Mouse (Mus musculus) stomach, embryonic 15.5 days (tissue): Measurements from ENCODE around the gene Gm853. TPM values are rescaled to one million over a fixed set of nuclear protein-coding genes. Genes with fewer than 3 reads are reported as not detected.
A peak's percentile ranks its signal among the peaks of the same experiment; 100 is the strongest.
"Not testable (repeated sequence)": the region's sequence is repeated elsewhere in the genome, so short reads cannot be mapped to it uniquely, and the experiment has no call there.

Experiments
- ATAC-seq: fragments of 200-750 bp; cut with Nextera tagmentation; 2 replicates; pipeline ENCODE4 v1.8.0; 2017; ENCODE audit warnings: low read depth, moderate number of reproducible peaks, moderate TSS enrichment; ENCODE audit not compliant: insufficient read depth, low FRiP score
- H3K27ac ChIP-seq: fragments of 300-500 bp; sonication (generic); 2 replicates; pipeline ENCODE4 v1.5.1; 2015; ENCODE audit warnings: mild to moderate bottlenecking, inconsistent platforms
- H3K27me3 ChIP-seq: fragments of 300-500 bp; sonication (generic); replicated peaks from 2 replicates; pipeline ENCODE4 v1.6.1; 2015; ENCODE audit warnings: inconsistent platforms
- H3K36me3 ChIP-seq: fragments of 300-500 bp; sonication (generic); 2 replicates; pipeline ENCODE4 v1.6.1; 2015; ENCODE audit warnings: inconsistent platforms
- H3K4me1 ChIP-seq: fragments of 300-500 bp; sonication (generic); 2 replicates; pipeline ENCODE4 v1.6.1; 2015; ENCODE audit warnings: inconsistent platforms
- H3K4me2 ChIP-seq: fragments of 300-500 bp; sonication (generic); 2 replicates; pipeline ENCODE4 v1.6.1; 2015; ENCODE audit warnings: mild to moderate bottlenecking, inconsistent platforms
- H3K4me3 ChIP-seq: fragments of 300-500 bp; sonication (generic); replicated peaks from 2 replicates; pipeline ENCODE4 v1.5.1; 2015; ENCODE audit warnings: inconsistent platforms
- H3K9ac ChIP-seq: fragments of 300-500 bp; sonication (generic); 2 replicates; pipeline ENCODE4 v1.6.1; 2015; ENCODE audit warnings: inconsistent platforms
- H3K9me3 ChIP-seq: fragments of 300-500 bp; sonication (generic); 2 replicates; pipeline ENCODE4 v1.6.1; 2016; ENCODE audit warnings: inconsistent platforms
- WGBS: fragments of 180-500 bp; shearing (Covaris S2); methylation state at CpG from one replicate; pipeline ENCODE4 v1.1.7; 2015; 5-methylcytosine and 5-hydroxymethylcytosine counted together
- polyA plus RNA-seq: library from polyadenylated mRNA; unstranded; fragments of >200 nt; fragmentation: Nextera tagmentation; extraction: Ambion mirVana; gene quantifications from 2 replicates; pipeline ENCODE4 v1.2.1, GENCODE M21; 2015

The Gm853 gene
- polyA plus RNA-seq, 1 experiment from 2014 or later: not detected

- no peak overlapping the region for H3K27ac ChIP-seq
- H3K4me2 ChIP-seq: no peak overlapping the region
- H3K4me3 ChIP-seq: no peak overlapping the region
- no peak for ATAC-seq
- no peak overlapping the region for H3K9ac ChIP-seq
- 28% methylated on average over 7 of the region's 7 CpGs for WGBS
- H3K36me3 ChIP-seq: no peaks in the 10 kb centered on the region
- H3K4me1 ChIP-seq: no peaks in the 10 kb centered on the region
- no peaks in the 10 kb centered on the region for H3K27me3 ChIP-seq
- no peaks in the 10 kb centered on the region for H3K9me3 ChIP-seq
Measured at GRCm38 (mm10) chr4:130251172-130251705, 29.0 kb upstream of the Gm853 start.

- no peaks in the 10 kb centered on the region for H3K9me3 ChIP-seq
- 77% methylated on average over 3 of the region's 3 CpGs for WGBS
- no peaks in the 10 kb centered on the region for H3K36me3 ChIP-seq
- no peak overlapping the region for H3K4me3 ChIP-seq
- no peak overlapping the region for H3K4me2 ChIP-seq
- H3K9ac ChIP-seq: no peak overlapping the region
- H3K27me3 ChIP-seq: no peaks in the 10 kb centered on the region
- H3K27ac ChIP-seq: no peak overlapping the region
- no peak for ATAC-seq
- H3K4me1 ChIP-seq: no peaks in the 10 kb centered on the region
Measured at GRCm38 (mm10) chr4:130248636-130249035, 26.4 kb upstream of the Gm853 start.

- Histone ChIP-seq H3K9ac (no peak overlapping the region), H3K27me3 (no peaks in the 10 kb centered on the region), H3K4me3 (no peak overlapping the region), H3K4me2 (no peak overlapping the region), H3K9me3 (no peaks in the 10 kb centered on the region), H3K4me1 (no peaks in the 10 kb centered on the region), H3K36me3 (no peaks in the 10 kb centered on the region), H3K27ac (no peak overlapping the region)
- WGBS: 1% methylated on average over 6 of the region's 6 CpGs
- ATAC-seq: peak; percentile 65
Measured at GRCm38 (mm10) chr4:130246132-130246531, 23.9 kb upstream of the Gm853 start.

DNA sequence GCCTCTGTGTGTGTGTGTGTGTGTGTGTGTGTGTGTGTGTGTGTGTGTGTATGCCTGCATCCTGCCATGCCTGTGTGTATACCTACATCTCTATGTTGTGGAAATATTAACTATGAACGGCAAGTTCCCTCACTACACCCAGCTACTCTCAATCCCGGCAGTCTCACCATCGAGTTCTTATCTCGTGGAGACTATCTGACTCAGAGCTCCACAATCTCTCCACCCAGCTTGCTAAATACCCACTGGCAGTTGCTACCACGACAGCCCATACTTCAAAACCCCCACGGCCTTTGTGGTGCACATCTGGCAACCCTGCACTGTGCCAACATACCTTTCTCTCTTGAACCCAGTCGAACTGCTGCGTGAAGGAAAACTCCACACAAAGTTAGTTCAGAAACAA lies 22.5 kb upstream of the Gm853 start:
- ATAC-seq: 0 out of 2 replicates have a peak, but pooled peaks have one; percentile 43
- WGBS: 65% methylated on average over 8 of the region's 8 CpGs

DNA sequence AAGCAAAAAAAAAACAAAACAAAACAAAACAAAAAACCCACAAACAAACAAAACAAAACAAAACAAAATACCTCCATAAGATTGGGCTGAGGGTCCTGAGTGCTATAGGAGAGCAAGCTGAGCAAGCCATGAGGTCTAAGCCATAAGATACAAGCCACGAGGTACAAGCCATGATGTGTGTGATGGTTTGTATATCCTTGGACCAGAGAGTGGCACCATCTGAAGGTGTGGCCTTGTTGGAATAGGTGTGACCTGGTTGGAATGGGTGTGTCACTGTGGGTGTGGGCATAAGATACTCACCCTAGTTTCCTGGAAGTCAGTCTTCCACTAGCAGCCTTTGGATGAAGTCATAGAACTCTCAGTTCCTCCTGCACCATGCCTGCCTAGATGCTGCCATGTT lies 21.4 kb upstream of the Gm853 start:
- 63% methylated on average over 1 of the region's 1 CpGs for WGBS
- not testable (repeated sequence) for ATAC-seq, H3K9ac ChIP-seq, H3K4me3 ChIP-seq, H3K27me3 ChIP-seq, H3K4me2 ChIP-seq, H3K36me3 ChIP-seq, H3K9me3 ChIP-seq, H3K4me1 ChIP-seq, H3K27ac ChIP-seq

More for the DNA sequence above, 22.5 kb upstream of the Gm853 start:
- Histone ChIP-seq H3K36me3 (no peaks in the 10 kb centered on the region), H3K4me1 (no peaks in the 10 kb centered on the region), H3K9me3 (no peaks in the 10 kb centered on the region), H3K27ac (no peak overlapping the region), H3K4me2 (no peak overlapping the region), H3K9ac (no peak overlapping the region), H3K4me3 (no peak overlapping the region), H3K27me3 (no peaks in the 10 kb centered on the region)

DNA sequence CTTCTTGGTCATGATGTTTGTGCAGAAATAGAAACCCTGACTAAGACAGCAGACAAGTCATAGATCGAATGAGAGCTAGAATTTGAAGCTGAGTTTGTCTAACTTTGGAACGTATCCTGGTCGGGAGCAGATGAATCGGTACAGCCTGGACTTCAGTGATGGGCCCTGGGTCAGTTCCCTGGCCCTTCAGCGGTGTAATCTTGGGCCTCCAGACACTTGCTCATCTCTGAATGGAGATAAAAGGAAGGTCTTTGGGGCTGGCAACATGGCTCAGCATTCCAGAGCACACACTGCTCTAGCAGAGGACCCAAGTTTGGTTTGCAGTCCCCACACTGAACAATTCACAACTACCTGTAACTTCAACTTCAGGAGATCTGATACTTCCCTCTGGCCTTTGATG lies 20.8 kb upstream of the Gm853 start:
- H3K36me3 ChIP-seq: no peaks in the 10 kb centered on the region
- H3K4me3 ChIP-seq: no peak overlapping the region
- no peaks in the 10 kb centered on the region for H3K4me1 ChIP-seq
- H3K27me3 ChIP-seq: no peaks in the 10 kb centered on the region
- H3K9ac ChIP-seq: no peak overlapping the region
- H3K4me2 ChIP-seq: no peak overlapping the region
- no peaks in the 10 kb centered on the region for H3K9me3 ChIP-seq
- WGBS: 86% methylated on average over 5 of the region's 5 CpGs
- no peak for ATAC-seq
- no peak overlapping the region for H3K27ac ChIP-seq

- Histone ChIP-seq H3K4me1 (no peaks in the 10 kb centered on the region), H3K9me3 (no peaks in the 10 kb centered on the region), H3K27me3 (no peaks in the 10 kb centered on the region), H3K4me2 (no peak overlapping the region), H3K9ac (no peak overlapping the region), H3K4me3 (no peak overlapping the region), H3K27ac (no peak overlapping the region), H3K36me3 (no peaks in the 10 kb centered on the region)
- ATAC-seq: no peak
- WGBS: 29% methylated on average over 5 of the region's 5 CpGs
Measured at GRCm38 (mm10) chr4:130240695-130241094, 18.5 kb upstream of the Gm853 start.

GRCm38 (mm10) chr4:130237607-130238006 lies 15.4 kb upstream of the Gm853 start:
- H3K36me3 ChIP-seq: no peaks in the 10 kb centered on the region
- WGBS: 86% methylated on average over 4 of the region's 4 CpGs
- no peak overlapping the region for H3K27ac ChIP-seq
- no peak overlapping the region for H3K4me3 ChIP-seq
- H3K4me1 ChIP-seq: no peaks in the 10 kb centered on the region
- H3K9me3 ChIP-seq: no peaks in the 10 kb centered on the region
- H3K4me2 ChIP-seq: no peak overlapping the region
- no peaks in the 10 kb centered on the region for H3K27me3 ChIP-seq
- no peak for ATAC-seq
- H3K9ac ChIP-seq: no peak overlapping the region

- Histone ChIP-seq H3K9ac (no peak overlapping the region), H3K4me2 (no peak overlapping the region), H3K27ac (no peak overlapping the region), H3K36me3 (no peaks in the 10 kb centered on the region), H3K27me3 (no peaks in the 10 kb centered on the region), H3K9me3 (no peaks in the 10 kb centered on the region), H3K4me1 (no peaks in the 10 kb centered on the region), H3K4me3 (no peak overlapping the region)
- ATAC-seq: no peak
- WGBS: 46% methylated on average over 8 of the region's 8 CpGs
Measured at GRCm38 (mm10) chr4:130236361-130236760, 14.2 kb upstream of the Gm853 start.

DNA sequence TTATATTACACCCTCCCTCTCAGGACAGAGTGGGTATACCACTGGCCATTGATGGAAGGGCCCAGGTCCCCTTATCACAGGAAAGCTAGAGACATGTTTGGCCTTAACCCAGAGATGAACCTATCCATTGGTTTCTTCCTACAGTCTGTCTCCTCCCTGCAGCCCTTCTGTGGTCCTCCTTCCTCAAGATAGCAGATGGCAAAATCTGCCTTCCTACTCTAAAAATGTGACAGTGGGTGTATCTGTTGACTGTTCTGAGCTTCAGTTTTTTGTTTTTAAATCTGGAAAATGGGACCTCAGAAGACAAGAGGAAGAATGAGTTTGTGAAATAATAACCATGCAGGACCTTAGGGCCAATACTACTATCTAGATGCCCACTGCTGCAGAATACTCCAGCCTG lies 1.9 kb upstream of the Gm853 start:
- Histone ChIP-seq H3K9ac (no peak overlapping the region), H3K4me2 (no peak overlapping the region), H3K27me3 (no peaks in the 10 kb centered on the region), H3K27ac (no peak overlapping the region), H3K36me3 (no peaks in the 10 kb centered on the region), H3K4me1 (no peaks in the 10 kb centered on the region), H3K9me3 (no peaks in the 10 kb centered on the region), H3K4me3 (no peak overlapping the region)
- ATAC-seq: no peak

GRCm38 (mm10) chr4:130220176-130220575 lies 2.0 kb downstream of the Gm853 start:
- Histone ChIP-seq H3K4me2 (no peak overlapping the region), H3K4me1 (no peaks in the 10 kb centered on the region), H3K36me3 (no peaks in the 10 kb centered on the region), H3K27ac (no peak overlapping the region), H3K9me3 (no peaks in the 10 kb centered on the region), H3K4me3 (no peak overlapping the region), H3K27me3 (no peaks in the 10 kb centered on the region), H3K9ac (no peak overlapping the region)
- 82% methylated on average over 9 of the region's 9 CpGs for WGBS
- no peak for ATAC-seq

DNA sequence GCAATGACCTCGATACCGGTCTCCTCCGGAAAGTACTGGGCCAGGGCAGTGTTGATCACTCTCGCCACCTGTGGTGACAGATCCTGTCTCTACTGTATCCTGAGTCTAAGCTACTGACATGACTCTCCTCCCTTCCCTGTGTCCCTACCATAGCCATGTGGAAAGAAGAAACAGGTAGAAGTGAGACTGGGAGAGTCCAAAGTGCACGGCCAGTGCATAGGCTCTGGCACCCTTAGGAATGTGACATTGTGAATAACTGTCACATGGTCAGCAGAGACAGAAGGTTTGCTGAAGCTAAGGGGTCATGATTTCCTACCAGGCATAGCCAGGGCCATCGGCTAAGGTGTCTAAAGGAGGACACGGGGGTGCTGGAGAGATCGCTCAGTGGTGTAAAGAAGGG lies 6.8 kb downstream of the Gm853 start:
- Histone ChIP-seq H3K9me3 (no peaks in the 10 kb centered on the region), H3K4me1 (no peaks in the 10 kb centered on the region), H3K27me3 (no peaks in the 10 kb centered on the region), H3K36me3 (no peaks in the 10 kb centered on the region), H3K4me2 (no peak overlapping the region), H3K9ac (no peak overlapping the region), H3K27ac (no peak overlapping the region), H3K4me3 (no peak overlapping the region)
- 84% methylated on average over 8 of the region's 8 CpGs for WGBS
- no peak for ATAC-seq

DNA sequence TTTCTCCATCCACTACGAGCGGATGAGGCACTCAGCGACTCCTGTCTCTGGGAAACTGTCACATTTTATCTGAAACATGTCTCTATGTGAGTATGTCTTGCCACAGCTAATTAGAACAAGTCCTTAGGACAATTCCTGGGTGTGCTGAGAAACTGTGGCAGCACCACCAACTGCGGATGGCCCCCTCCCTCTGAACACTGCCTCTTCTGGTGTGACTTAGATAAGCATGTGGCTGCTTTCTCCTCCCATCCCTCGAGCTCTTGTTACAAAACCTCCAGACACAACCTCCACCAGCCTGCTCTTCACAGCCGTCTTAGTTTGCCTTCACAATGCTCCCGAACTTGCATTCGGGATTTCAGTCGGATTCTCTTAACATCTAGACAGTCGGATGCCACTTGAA lies 8.3 kb downstream of the Gm853 start:
- no peaks in the 10 kb centered on the region for H3K27me3 ChIP-seq
- no peaks in the 10 kb centered on the region for H3K36me3 ChIP-seq
- no peak overlapping the region for H3K9ac ChIP-seq
- 67% methylated on average over 10 of the region's 10 CpGs for WGBS
- H3K4me2 ChIP-seq: no peak overlapping the region
- no peaks in the 10 kb centered on the region for H3K9me3 ChIP-seq
- no peaks in the 10 kb centered on the region for H3K4me1 ChIP-seq
- no peak overlapping the region for H3K4me3 ChIP-seq
- ATAC-seq: no peak
- H3K27ac ChIP-seq: no peak overlapping the region
